ENCODE assay signal across 8 mouse cellular contexts in the genomic region with DNA sequence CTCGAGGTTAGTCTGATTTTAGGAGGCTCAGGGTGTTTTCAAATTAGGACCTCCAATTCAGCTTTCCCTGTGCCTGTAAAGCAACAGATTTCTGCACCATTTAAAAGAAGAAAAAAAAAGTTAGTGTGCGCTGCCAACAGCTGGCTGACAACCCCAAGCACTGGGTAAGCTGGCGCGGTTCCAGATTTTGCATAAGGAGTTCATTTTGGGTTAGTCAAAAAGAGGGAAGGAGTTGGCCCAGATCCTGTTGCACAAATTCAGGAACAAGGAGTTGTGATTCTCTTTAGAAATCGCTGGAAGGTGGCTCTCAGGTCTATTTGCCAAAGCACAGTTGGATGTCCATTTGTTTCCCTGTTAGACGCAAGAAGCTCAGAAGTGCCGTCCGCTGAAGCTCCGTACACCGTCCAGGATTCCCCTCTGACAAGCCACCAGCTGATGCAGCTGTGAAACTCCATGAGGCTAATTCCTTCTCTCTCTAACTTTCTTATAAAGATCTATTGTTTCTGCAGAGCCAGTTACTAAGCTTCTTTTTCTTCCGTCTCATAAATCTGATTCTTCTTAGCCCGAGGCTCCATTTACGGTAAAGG.
DNase-seq lines count a peak whose midpoint lies in the region.

No protein-coding gene starts in this region.

- peak; percentile 39 for DNase-seq in retina, postnatal 1 day
- no peak for DNase-seq in retina, embryonic 14.5 days (ENCODE audit: low spot score)
- peak; percentile 18 for DNase-seq in cerebellum, adult 9-10 months
- peak; percentile 69 for DNase-seq in gastrocnemius, adult 18-20 months (ENCODE audit: low spot score)
- peak; percentile 67 for DNase-seq in layer of hippocampus, adult 9-11 months
- peak; percentile 86 for DNase-seq in lung, postnatal 14 days
- DNase-seq in natural killer cell, adult 2 months (ENCODE audit: low spot score in 2 of 2), result no peak
- DNase-seq in embryo, embryonic 9.5 days (ENCODE audit: extremely low spot score), result no peak

Comparison
In these comparisons a context has a peak if more than half of its experiments do, and no peak if none do; other contexts are left out.
1. DNase-seq: peak in retina, postnatal 1 day (single experiment), cerebellum, adult 9-10 months (single experiment), gastrocnemius, adult 18-20 months (single experiment), layer of hippocampus, adult 9-11 months (single experiment) and lung, postnatal 14 days (single experiment); none in retina, embryonic 14.5 days (single experiment), natural killer cell, adult 2 months (0 of 2) and embryo, embryonic 9.5 days (single experiment).